Mouse (Mus musculus) MEL (cell line): ENCODE data around the gene Gstm6. TPM values are rescaled to one million over a fixed set of nuclear protein-coding genes. Genes with fewer than 3 reads are reported as not detected.
A peak's percentile ranks its signal among the peaks of the same experiment; 100 is the strongest.
"Not testable (repeated sequence)": the region's sequence is repeated elsewhere in the genome, so short reads cannot be mapped to it uniquely, and the experiment has no call there.

Experiments
- DNase-seq: peaks from one replicate; pipeline ENCODE4 v3.0.0; 2011; ENCODE audit warnings: low read depth, low spot score
- H3K27ac ChIP-seq: 2 replicates; pipeline ENCODE4 v1.5.1; 2012; ENCODE audit warnings: low read depth, mild to moderate bottlenecking, control low read depth, low read length, moderate library complexity; ENCODE audit not compliant: control insufficient read depth
- H3K27me3 ChIP-seq, 2 experiments: fragments of 150-350 bp in 1 of 2; sonication (generic) in 1 of 2; 2 replicates each; pipeline ENCODE4 v1.6.1; 2012; ENCODE audit warnings: low read length in 2 of 2, mild to moderate bottlenecking in 2 of 2, improper control_type of control experiment in 1 of 2, moderate library complexity in 1 of 2; ENCODE audit not compliant: insufficient read depth in 2 of 2, control insufficient read depth in 1 of 2
- H3K36me3 ChIP-seq, 2 experiments: 2 replicates each; pipeline ENCODE4 v1.6.1; 2012 to 2014; ENCODE audit warnings: low read length in 2 of 2, improper control_type of control experiment in 1 of 2, inconsistent platforms in 1 of 2, mild to moderate bottlenecking in 1 of 2; ENCODE audit not compliant: insufficient read depth in 2 of 2, control insufficient read depth in 1 of 2
- H3K4me1 ChIP-seq, 2 experiments: fragments of 150-350 bp in 1 of 2; sonication (generic) in 1 of 2; 2 replicates each; pipeline ENCODE4 v1.6.1; 2012; ENCODE audit warnings: low read length in 2 of 2, improper control_type of control experiment in 1 of 2, mild to moderate bottlenecking in 1 of 2; ENCODE audit not compliant: insufficient read depth in 2 of 2, control insufficient read depth in 1 of 2
- H3K4me3 ChIP-seq, 2 experiments: fragments of 150-350 bp in 1 of 2; sonication (generic) in 1 of 2; 2 replicates each; pipeline ENCODE4 v1.5.1; 2012; ENCODE audit warnings: low read depth in 2 of 2, low read length in 2 of 2, mild to moderate bottlenecking in 2 of 2, moderate library complexity in 2 of 2, control low read depth in 1 of 2, improper control_type of control experiment in 1 of 2; ENCODE audit not compliant: control insufficient read depth in 1 of 2, insufficient read depth in 1 of 2
- H3K79me2 ChIP-seq: 2 replicates; pipeline ENCODE4 v1.6.1; 2012; ENCODE audit warnings: mild to moderate bottlenecking, low read length, moderate library complexity; ENCODE audit not compliant: control insufficient read depth, poor library complexity, insufficient read depth
- H3K9ac ChIP-seq: 2 replicates; pipeline ENCODE4 v1.6.1; 2012; ENCODE audit warnings: low read depth, mild to moderate bottlenecking, control low read depth, low read length, moderate library complexity; ENCODE audit not compliant: control insufficient read depth, poor library complexity, severe bottlenecking
- H3K9me3 ChIP-seq: fragments of 150-350 bp; sonication (generic); replicated peaks from 2 replicates; pipeline ENCODE4 v1.6.1; 2012; ENCODE audit warnings: mild to moderate bottlenecking, low read length, improper control_type of control experiment, moderate library complexity; ENCODE audit not compliant: insufficient read depth
- E2F4 ChIP-seq: IDR thresholded peaks from 2 replicates; pipeline ENCODE4 v1.6.1; 2011; ENCODE audit warnings: low read depth, low read length, improper control_type of control experiment, borderline replicate concordance
- GABPA ChIP-seq: IDR thresholded peaks from 2 replicates; pipeline ENCODE4 v1.6.1; 2012; ENCODE audit warnings: low read depth, mild to moderate bottlenecking, inconsistent platforms, low read length, improper control_type of control experiment, moderate library complexity
- HCFC1 ChIP-seq: IDR thresholded peaks from 2 replicates; pipeline ENCODE4 v1.6.1; 2012; ENCODE audit warnings: low read depth, mild to moderate bottlenecking, inconsistent platforms, low read length, improper control_type of control experiment, moderate library complexity
- JUND ChIP-seq: IDR thresholded peaks from 2 replicates; pipeline ENCODE4 v1.6.1; 2011; ENCODE audit warnings: low read depth, mild to moderate bottlenecking, improper control_type of control experiment, low read length
- MAZ ChIP-seq: IDR thresholded peaks from 2 replicates; pipeline ENCODE4 v1.6.1; 2012; ENCODE audit warnings: low read depth, mild to moderate bottlenecking, inconsistent platforms, low read length, improper control_type of control experiment
- MYC ChIP-seq: IDR thresholded peaks from 2 replicates; pipeline ENCODE4 v1.6.1; 2011; ENCODE audit warnings: low read depth, mild to moderate bottlenecking, low read length, improper control_type of control experiment, moderate library complexity
- NELFE ChIP-seq: IDR thresholded peaks from 2 replicates; pipeline ENCODE4 v1.6.1; 2011; ENCODE audit warnings: low read depth, low read length, improper control_type of control experiment
- NRF1 ChIP-seq: IDR thresholded peaks from 2 replicates; pipeline ENCODE4 v1.6.1; 2014; ENCODE audit warnings: low read depth, mild to moderate bottlenecking, inconsistent platforms, low read length, improper control_type of control experiment, moderate library complexity; ENCODE audit not compliant: poor library complexity, insufficient read depth, severe bottlenecking
- POLR2A ChIP-seq, 2 experiments: IDR thresholded peaks; 2 replicates each; pipeline ENCODE4 v1.6.1; 2011 to 2012; ENCODE audit warnings: low read length in 2 of 2, mild to moderate bottlenecking in 2 of 2, control low read depth in 1 of 2, improper control_type of control experiment in 1 of 2, low read depth in 1 of 2, moderate library complexity in 1 of 2; ENCODE audit not compliant: control insufficient read depth in 1 of 2, insufficient read depth in 1 of 2, poor library complexity in 1 of 2
- POLR2AphosphoS2 ChIP-seq: IDR thresholded peaks from 2 replicates; pipeline ENCODE4 v1.6.1; 2011; ENCODE audit warnings: low read length, improper control_type of control experiment
- POLR2AphosphoS5 ChIP-seq: IDR thresholded peaks from 2 replicates; pipeline ENCODE4 v1.6.1; 2012; ENCODE audit warnings: low read depth, borderline replicate concordance, mild to moderate bottlenecking, inconsistent platforms, low read length, moderate library complexity, mixed read lengths
- TAL1 ChIP-seq: IDR thresholded peaks from 2 replicates; pipeline ENCODE4 v1.6.1; 2012; ENCODE audit warnings: mild to moderate bottlenecking, inconsistent platforms, low read length, moderate library complexity, mixed read lengths
- TBP ChIP-seq: IDR thresholded peaks from 2 replicates; pipeline ENCODE4 v1.8.0; 2011; ENCODE audit warnings: low read depth, low read length, improper control_type of control experiment
- TCF12 ChIP-seq: IDR thresholded peaks from 2 replicates; pipeline ENCODE4 v1.6.1; 2014; ENCODE audit warnings: low read depth, mild to moderate bottlenecking, inconsistent platforms, low read length, improper control_type of control experiment, moderate library complexity
- USF1 ChIP-seq: IDR thresholded peaks from 2 replicates; pipeline ENCODE4 v1.6.1; 2014; ENCODE audit warnings: low read depth, mild to moderate bottlenecking, inconsistent platforms, low read length, improper control_type of control experiment, moderate library complexity
- ZKSCAN1 ChIP-seq: IDR thresholded peaks from 2 replicates; pipeline ENCODE4 v1.6.1; 2012; ENCODE audit warnings: low read depth, mild to moderate bottlenecking, inconsistent platforms, low read length, improper control_type of control experiment, moderate library complexity
- ZNF384 ChIP-seq: IDR thresholded peaks from 2 replicates; pipeline ENCODE4 v1.6.1; 2012; ENCODE audit warnings: low read depth, mild to moderate bottlenecking, inconsistent platforms, low read length, improper control_type of control experiment
- polyA plus RNA-seq, 2 experiments: library from polyadenylated mRNA; stranded (reverse) in 1 of 2; unstranded in 1 of 2; fragments of >175 nt in 1 of 2; fragments of >200 nt in 1 of 2; gene quantifications; 2 replicates each; pipeline versions ENCODE4 v1.2.1 to v1.2.4; 2012; ENCODE audit warnings: low replicate concordance in 2 of 2, low read depth in 1 of 2; ENCODE audit not compliant: insufficient read length in 2 of 2, insufficient read depth in 1 of 2, missing spikeins in 1 of 2
- total RNA-seq: library from RNA; depleted of rRNA; stranded (reverse); fragments of 300-350 nt; gene quantifications from 2 replicates; pipeline ENCODE4 v1.2.3, GENCODE M21; 2012; rRNA removed

Gstm6 gene
- total and polyA plus RNA-seq, 3 experiments: 0.13 TPM; not detected in 2

- peak; percentile 87 for TF ChIP-seq NELFE
- TF ChIP-seq USF1: peak; percentile 68
- peak; percentile 83 for TF ChIP-seq POLR2AphosphoS2
- peak; percentile 44; the same call in 1 of the 2 replicates for TF ChIP-seq HCFC1
- TF ChIP-seq E2F4: no peak
- TF ChIP-seq POLR2A (IDR thresholded peaks at IDR 0.05; ENCODE audit: control insufficient read depth in 1 of 2, insufficient read depth in 1 of 2, low read depth in 1 of 2, low read length in 2 of 2, poor library complexity in 1 of 2): peak; percentile 72 to 91; a peak in 3 of 4 replicates
- no peak for TF ChIP-seq JUND
- peak; percentile 92 for TF ChIP-seq TAL1
- TF ChIP-seq MYC: peak; percentile 74
- peak; percentile 77 for TF ChIP-seq TBP
- no peak for TF ChIP-seq GABPA
- TF ChIP-seq ZKSCAN1: no peak
- no peak for TF ChIP-seq POLR2AphosphoS5
- peak; percentile 99 for TF ChIP-seq TCF12
- 0 out of 2 replicates have a peak, but pooled peaks have one; percentile 40 for TF ChIP-seq MAZ
- TF ChIP-seq, all 39 proteins: peak for 24
These were observed 47.6 kb downstream of the Gstm6 start, which contains the start of gene Gstm5 (continued) for GRCm38 (mm10) chr3:107895720-107896569.

- Histone ChIP-seq H3K36me3 (peaks cover 0 to 7% of the 10 kb centered on the region in 2 experiments; a peak in 2 of 4 replicates), H3K4me1 (peaks cover 5 to 9% of the 10 kb centered on the region in 2 experiments; a peak in 3 of 4 replicates), H3K27me3 (no peaks in the 10 kb centered on the region), H3K79me2 (no peaks in the 10 kb centered on the region), H3K9ac (peak overlapping the region; percentile 59), H3K4me3 (peak overlapping the region; percentile 63 to 76), H3K9me3 (no peaks in the 10 kb centered on the region), H3K27ac (peak overlapping the region; percentile 95)
- DNase-seq: peak; percentile 53
- peak; percentile 45; the same call in 1 of the 2 replicates for TF ChIP-seq ZNF384
- no peak for TF ChIP-seq NRF1
These were observed 48.3 kb downstream of the Gstm6 start for GRCm38 (mm10) chr3:107895194-107895719.

- not testable (repeated sequence) for H3K27ac ChIP-seq, H3K9me3 ChIP-seq, H3K4me1 ChIP-seq, H3K4me3 ChIP-seq, H3K36me3 ChIP-seq, H3K9ac ChIP-seq, DNase-seq, H3K27me3 ChIP-seq, H3K79me2 ChIP-seq
These were observed 54.3 kb downstream of the Gstm6 start for GRCm38 (mm10) chr3:107889236-107889635.

Other genes starting within 250 kb of the Gstm6 start
- gene Ahcyl1, start 247.2 kb downstream of the Gstm6 start, total RNA-seq: 28.0 and 32.4 TPM in 2 replicates
- gene Ahcyl1, start 247.2 kb downstream of the Gstm6 start, polyA plus RNA-seq: 100 to 1,000 TPM; 104 to 105 TPM
- gene Csf1, start 183.3 kb downstream of the Gstm6 start, total RNA-seq: 0.10 and 0.12 TPM in 2 replicates
- gene Csf1, start 183.3 kb downstream of the Gstm6 start, polyA plus RNA-seq: under 1 TPM in 1 of 2 experiments, not detected in 1; 0.19 TPM
- gene Eps8l3, start 66.5 kb downstream of the Gstm6 start, total RNA-seq: 0.07 and 0.12 TPM in 2 replicates
- gene Eps8l3, start 66.5 kb downstream of the Gstm6 start, polyA plus RNA-seq: not detected
- gene Gstm5, start 47.9 kb downstream of the Gstm6 start, total RNA-seq: 115 and 134 TPM in 2 replicates
- gene Gstm5, start 47.9 kb downstream of the Gstm6 start, polyA plus RNA-seq: 100 to 1,000 TPM in 1 of 2 experiments, not detected in 1; 164 TPM
- 0.10 TPM in 1 of 2 replicates, not detected in the other for gene Gstm7, start 11.9 kb downstream of the Gstm6 start, total RNA-seq
- under 1 TPM in 1 of 2 experiments, not detected in 1; 0.24 TPM for gene Gstm7, start 11.9 kb downstream of the Gstm6 start, polyA plus RNA-seq
- not detected in 2 replicates for gene Gstm3, start 25.5 kb upstream of the Gstm6 start, total RNA-seq
- gene Gstm3, start 25.5 kb upstream of the Gstm6 start, polyA plus RNA-seq: under 1 TPM in 1 of 2 experiments, not detected in 1; 0.06 TPM
- gene Gstm2, start 42.7 kb upstream of the Gstm6 start, total RNA-seq: not detected in 2 replicates
- gene Gstm2, start 42.7 kb upstream of the Gstm6 start, polyA plus RNA-seq: not detected
- gene Gstm1, start 74.2 kb upstream of the Gstm6 start, total RNA-seq: 0.20 and 0.31 TPM in 2 replicates
- gene Gstm1, start 74.2 kb upstream of the Gstm6 start, polyA plus RNA-seq: 1 to 10 TPM in 1 of 2 experiments, not detected in 1; 6.7 TPM
- 1.3 and 1.4 TPM in 2 replicates for gene Gstm4, start 101.1 kb upstream of the Gstm6 start, total RNA-seq
- gene Gstm4, start 101.1 kb upstream of the Gstm6 start, polyA plus RNA-seq: 1 to 10 TPM in 1 of 2 experiments, not detected in 1; 7.4 TPM
- 54.9 and 69.1 TPM in 2 replicates for gene Ampd2, start 142.9 kb upstream of the Gstm6 start, total RNA-seq
- gene Ampd2, start 142.9 kb upstream of the Gstm6 start, polyA plus RNA-seq: 100 to 1,000 TPM in 1 of 2 experiments, not detected in 1; 201 TPM
- gene Gnat2, start 149.0 kb upstream of the Gstm6 start, total RNA-seq: 4.7 and 6.4 TPM in 2 replicates
- 10 to 100 TPM in 1 of 2 experiments, not detected in 1; 12.4 TPM for gene Gnat2, start 149.0 kb upstream of the Gstm6 start, polyA plus RNA-seq
- 92.1 and 111 TPM in 2 replicates for gene Gnai3, start 202.4 kb upstream of the Gstm6 start, total RNA-seq
- 10 to 100 TPM; 74.2 to 96.4 TPM for gene Gnai3, start 202.4 kb upstream of the Gstm6 start, polyA plus RNA-seq
- 0.04 and 0.07 TPM in 2 replicates for gene Gpr61, start 211.1 kb upstream of the Gstm6 start, total RNA-seq
- under 1 TPM in 1 of 2 experiments, not detected in 1; 0.07 TPM for gene Gpr61, start 211.1 kb upstream of the Gstm6 start, polyA plus RNA-seq
- gene Amigo1, start 242.6 kb upstream of the Gstm6 start, total RNA-seq: 3.7 and 4.6 TPM in 2 replicates
- 1 to 10 TPM in 1 of 2 experiments, not detected in 1; 9.5 TPM for gene Amigo1, start 242.6 kb upstream of the Gstm6 start, polyA plus RNA-seq